Mouse (Mus musculus): ENCODE results near the gene Lpp. TPM values are rescaled to one million over a fixed set of nuclear protein-coding genes. Genes with fewer than 3 reads are reported as not detected.

The Lpp gene
- total and polyA plus RNA-seq, 3 experiments = 0.64 to 1.2 (median 0.68) TPM

- H3K4me3 ChIP-seq (replicated peaks in 1 of 3; ENCODE audit: low read depth in 2 of 3, low read length in 2 of 3, poor library complexity in 1 of 3) = no peak overlapping the region
- in situ Hi-C loops (cut with MboI; ENCODE audit: low pct_ligation_motif_present, low pct_unique_long_range_greater_than_20kb, low sequenced_read_pairs) = no loop called here
Observed at GRCm38 (mm10) chr16:24950112-24950743, 556.9 kb downstream of the Lpp start.

GRCm38 (mm10) chr16:24951909-24952308 is 558.6 kb downstream of the Lpp start:
- dilution Hi-C loops (cut with MboI; ENCODE audit: extremely low pct_ligation_motif_present, extremely low pct_unique_long_range_greater_than_20kb, low sequenced_read_pairs) = no loop called here
- Histone ChIP-seq H3K79me2 (replicated peaks; ENCODE audit: control insufficient read depth, extremely low read depth, insufficient read depth, poor library complexity, severe bottlenecking) (no peaks in the 10 kb centered on the region), H3K4me1 (ENCODE audit: control insufficient read depth in 1 of 2, insufficient read depth in 2 of 2) (no peaks in the 10 kb centered on the region), H3K36me3 (replicated peaks in 1 of 2; ENCODE audit: control insufficient read depth in 1 of 2, insufficient read depth in 1 of 2, low read length in 1 of 2) (no peaks in the 10 kb centered on the region), H3K9ac (ENCODE audit: insufficient read depth, low read depth) (no peak overlapping the region), H3K27ac (ENCODE audit: insufficient read depth, low read depth) (no peak overlapping the region), H3K4me3 (replicated peaks in 1 of 3; ENCODE audit: low read depth in 2 of 3, low read length in 2 of 3, poor library complexity in 1 of 3) (no peak overlapping the region), H3K9me3 (replicated peaks; ENCODE audit: low read length) (peaks cover 5% of the 10 kb centered on the region), H3K27me3 (replicated peaks) (no peaks in the 10 kb centered on the region), H3K4me2 (ENCODE audit: insufficient read depth, low read depth, poor library complexity, severe bottlenecking) (no peak overlapping the region)
- in situ Hi-C loops (cut with MboI; ENCODE audit: low pct_ligation_motif_present, low pct_unique_long_range_greater_than_20kb, low sequenced_read_pairs) = no loop called here
- DNase-seq (ENCODE audit: extremely low read depth) = no peak
- no peak for TF ChIP-seq MYC (IDR thresholded peaks at IDR 0.05; ENCODE audit: low read depth, low read length)
- TF ChIP-seq NRF1 (IDR thresholded peaks at IDR 0.05; ENCODE audit: low read depth, low read length) = no peak
- no peak for TF ChIP-seq ZC3H11A (IDR thresholded peaks at IDR 0.05; ENCODE audit: low read depth, low read length)
- no peak for TF ChIP-seq BHLHE40 (IDR thresholded peaks at IDR 0.05; ENCODE audit: low read depth, low read length)
- TF ChIP-seq NELFE (IDR thresholded peaks at IDR 0.05; ENCODE audit: low read depth, low read length) = no peak
- no peak for TF ChIP-seq CHD2 (IDR thresholded peaks at IDR 0.05; ENCODE audit: low read length)
- TF ChIP-seq USF1 (IDR thresholded peaks at IDR 0.05; ENCODE audit: low read depth, low read length) = no peak
- no peak for TF ChIP-seq UBTF (IDR thresholded peaks at IDR 0.05; ENCODE audit: low read depth, low read length)
- no peak for TF ChIP-seq POLR2A (IDR thresholded peaks at IDR 0.05; ENCODE audit: low read depth, low read length)
- no peak for TF ChIP-seq RCOR1 (conservative IDR thresholded peaks at IDR 0.05; ENCODE audit: low read depth, low read length)
- no peak for TF ChIP-seq ELF1 (IDR thresholded peaks at IDR 0.05; ENCODE audit: low read depth, low read length)
- no peak for TF ChIP-seq SIN3A (IDR thresholded peaks at IDR 0.05; ENCODE audit: low read length)
- no peak for TF ChIP-seq IRF4 (IDR thresholded peaks at IDR 0.05; ENCODE audit: low read depth, low read length)
- no peak for TF ChIP-seq TCF12 (IDR thresholded peaks at IDR 0.05; ENCODE audit: low read depth, low read length)
- TF ChIP-seq ZMIZ1 (IDR thresholded peaks at IDR 0.05; ENCODE audit: low read depth, low read length) = no peak
- no peak for TF ChIP-seq MAX (IDR thresholded peaks at IDR 0.05; ENCODE audit: low read length)
- TF ChIP-seq HCFC1 (IDR thresholded peaks at IDR 0.05; ENCODE audit: low read depth, low read length) = no peak
- TF ChIP-seq TBP (conservative IDR thresholded peaks at IDR 0.05; ENCODE audit: low read depth, low read length) = no peak

More at GRCm38 (mm10) chr16:24950112-24950743, 556.9 kb downstream of the Lpp start:
- Histone ChIP-seq H3K9me3 (replicated peaks; ENCODE audit: low read length) (no peaks in the 10 kb centered on the region), H3K4me1 (ENCODE audit: control insufficient read depth in 1 of 2, insufficient read depth in 2 of 2) (no peaks in the 10 kb centered on the region), H3K79me2 (replicated peaks; ENCODE audit: control insufficient read depth, extremely low read depth, insufficient read depth, poor library complexity, severe bottlenecking) (no peaks in the 10 kb centered on the region), H3K9ac (ENCODE audit: insufficient read depth, low read depth) (no peak overlapping the region), H3K4me2 (ENCODE audit: insufficient read depth, low read depth, poor library complexity, severe bottlenecking) (no peak overlapping the region), H3K36me3 (replicated peaks in 1 of 2; ENCODE audit: control insufficient read depth in 1 of 2, insufficient read depth in 1 of 2, low read length in 1 of 2) (no peaks in the 10 kb centered on the region), H3K27me3 (replicated peaks) (no peaks in the 10 kb centered on the region), H3K27ac (ENCODE audit: insufficient read depth, low read depth) (no peak overlapping the region)
- dilution Hi-C loops (cut with MboI; ENCODE audit: extremely low pct_ligation_motif_present, extremely low pct_unique_long_range_greater_than_20kb, low sequenced_read_pairs) = no loop called here
- no peak for DNase-seq (ENCODE audit: extremely low read depth)
- TF ChIP-seq GABPA (IDR thresholded peaks at IDR 0.05; ENCODE audit: insufficient replicate concordance, low read depth, low read length) (no peak), HCFC1 (IDR thresholded peaks at IDR 0.05; ENCODE audit: low read depth, low read length) (no peak), CHD2 (IDR thresholded peaks at IDR 0.05; ENCODE audit: low read length) (no peak), POLR2AphosphoS2 (IDR thresholded peaks at IDR 0.05; ENCODE audit: low read depth, low read length) (no peak), MAZ (IDR thresholded peaks at IDR 0.05; ENCODE audit: low read depth, low read length) (no peak), MYC (IDR thresholded peaks at IDR 0.05; ENCODE audit: low read depth, low read length) (no peak), EP300 (IDR thresholded peaks at IDR 0.05; ENCODE audit: low read length) (no peak)

All from CH12.LX (cell line).